Mouse (Mus musculus) stomach, postnatal 0 days (tissue): ENCODE results near the gene Ptcd1.

Source experiments
- CTCF ChIP-seq: IDR thresholded peaks from 2 replicates; pipeline ENCODE4 v1.5.1; 2016; ENCODE audit warnings: antibody characterized with exemption, low read depth, mild to moderate bottlenecking, moderate library complexity
- EP300 ChIP-seq: optimal IDR thresholded peaks from 2 replicates; pipeline ENCODE3; 2016; ENCODE audit warnings: antibody characterized with exemption

DNA sequence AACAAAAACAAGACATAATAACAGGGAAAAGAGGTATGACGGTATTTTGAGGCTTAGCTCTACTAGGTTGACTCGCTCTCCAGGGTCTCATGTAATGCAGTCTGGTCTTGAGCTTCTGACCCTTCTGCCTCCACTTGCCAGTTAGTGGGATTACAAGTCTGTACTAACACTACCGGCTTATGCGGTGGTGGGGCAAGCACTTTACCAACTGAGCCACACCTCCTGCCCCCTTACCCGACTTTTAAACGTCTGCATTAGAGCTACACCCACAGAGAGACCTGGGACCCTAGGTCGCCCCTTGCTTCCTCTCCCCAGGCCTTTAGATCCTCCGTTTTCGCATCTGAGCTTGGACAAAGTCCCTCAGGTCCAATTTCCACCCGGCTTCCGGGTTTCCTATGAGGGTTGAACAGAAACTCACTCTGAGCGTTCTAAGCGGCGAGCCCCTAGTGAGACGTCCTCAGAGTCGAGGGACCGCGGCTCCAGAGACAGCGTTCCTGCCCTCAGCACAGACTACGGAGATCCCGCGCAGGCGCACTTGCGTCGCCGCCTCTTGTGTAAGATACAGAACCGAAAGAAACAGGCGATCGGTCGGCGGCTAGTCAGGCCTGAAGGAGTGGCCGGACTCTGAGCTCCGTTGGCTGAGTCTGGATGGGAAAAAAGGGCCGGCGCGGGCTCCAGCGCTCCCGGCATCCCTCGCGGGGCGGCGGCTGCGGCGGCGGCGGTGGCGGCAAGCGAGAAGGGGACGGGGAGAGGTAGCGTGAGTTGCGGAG, at the start of gene Ptcd1, which contains the start of gene Cpsf4:
- TF ChIP-seq EP300 (no peak), CTCF (no peak)
